Mouse (Mus musculus) MEL (cell line): ENCODE data around the gene Ankrd39. TPM values are rescaled to one million over a fixed set of nuclear protein-coding genes. Genes with fewer than 3 reads are reported as not detected.

Source experiments
- DNase-seq: peaks from one replicate; pipeline ENCODE4 v3.0.0; 2011; ENCODE audit warnings: low read depth, low spot score
- H3K27ac ChIP-seq: 2 replicates; pipeline ENCODE4 v1.5.1; 2012; ENCODE audit warnings: low read depth, mild to moderate bottlenecking, control low read depth, low read length, moderate library complexity; ENCODE audit not compliant: control insufficient read depth
- H3K27me3 ChIP-seq, 2 experiments: fragments of 150-350 bp in 1 of 2; sonication (generic) in 1 of 2; 2 replicates each; pipeline ENCODE4 v1.6.1; 2012; ENCODE audit warnings: low read length in 2 of 2, mild to moderate bottlenecking in 2 of 2, improper control_type of control experiment in 1 of 2, moderate library complexity in 1 of 2; ENCODE audit not compliant: insufficient read depth in 2 of 2, control insufficient read depth in 1 of 2
- H3K36me3 ChIP-seq, 2 experiments: 2 replicates each; pipeline ENCODE4 v1.6.1; 2012 to 2014; ENCODE audit warnings: low read length in 2 of 2, improper control_type of control experiment in 1 of 2, inconsistent platforms in 1 of 2, mild to moderate bottlenecking in 1 of 2; ENCODE audit not compliant: insufficient read depth in 2 of 2, control insufficient read depth in 1 of 2
- H3K4me1 ChIP-seq, 2 experiments: fragments of 150-350 bp in 1 of 2; sonication (generic) in 1 of 2; 2 replicates each; pipeline ENCODE4 v1.6.1; 2012; ENCODE audit warnings: low read length in 2 of 2, improper control_type of control experiment in 1 of 2, mild to moderate bottlenecking in 1 of 2; ENCODE audit not compliant: insufficient read depth in 2 of 2, control insufficient read depth in 1 of 2
- H3K4me3 ChIP-seq, 2 experiments: fragments of 150-350 bp in 1 of 2; sonication (generic) in 1 of 2; 2 replicates each; pipeline ENCODE4 v1.5.1; 2012; ENCODE audit warnings: low read depth in 2 of 2, low read length in 2 of 2, mild to moderate bottlenecking in 2 of 2, moderate library complexity in 2 of 2, control low read depth in 1 of 2, improper control_type of control experiment in 1 of 2; ENCODE audit not compliant: control insufficient read depth in 1 of 2, insufficient read depth in 1 of 2
- H3K79me2 ChIP-seq: 2 replicates; pipeline ENCODE4 v1.6.1; 2012; ENCODE audit warnings: mild to moderate bottlenecking, low read length, moderate library complexity; ENCODE audit not compliant: control insufficient read depth, poor library complexity, insufficient read depth
- H3K9ac ChIP-seq: 2 replicates; pipeline ENCODE4 v1.6.1; 2012; ENCODE audit warnings: low read depth, mild to moderate bottlenecking, control low read depth, low read length, moderate library complexity; ENCODE audit not compliant: control insufficient read depth, poor library complexity, severe bottlenecking
- H3K9me3 ChIP-seq: fragments of 150-350 bp; sonication (generic); replicated peaks from 2 replicates; pipeline ENCODE4 v1.6.1; 2012; ENCODE audit warnings: mild to moderate bottlenecking, low read length, improper control_type of control experiment, moderate library complexity; ENCODE audit not compliant: insufficient read depth
- CHD1 ChIP-seq: IDR thresholded peaks from 2 replicates; pipeline ENCODE4 v1.6.1; 2012; ENCODE audit warnings: low read depth, mild to moderate bottlenecking, inconsistent platforms, low read length, improper control_type of control experiment
- E2F4 ChIP-seq: IDR thresholded peaks from 2 replicates; pipeline ENCODE4 v1.6.1; 2011; ENCODE audit warnings: low read depth, low read length, improper control_type of control experiment, borderline replicate concordance
- ELF1 ChIP-seq: IDR thresholded peaks from 2 replicates; pipeline ENCODE4 v1.6.1; 2014; ENCODE audit warnings: low read depth, mild to moderate bottlenecking, inconsistent platforms, low read length, improper control_type of control experiment, moderate library complexity
- GATA1 ChIP-seq: IDR thresholded peaks from 2 replicates; pipeline ENCODE4 v1.6.1; 2011; ENCODE audit warnings: low read depth, low read length, improper control_type of control experiment
- JUND ChIP-seq: IDR thresholded peaks from 2 replicates; pipeline ENCODE4 v1.6.1; 2011; ENCODE audit warnings: low read depth, mild to moderate bottlenecking, improper control_type of control experiment, low read length
- MAX ChIP-seq: IDR thresholded peaks from 2 replicates; pipeline ENCODE4 v1.6.1; 2011; ENCODE audit warnings: low read length, improper control_type of control experiment
- MAZ ChIP-seq: IDR thresholded peaks from 2 replicates; pipeline ENCODE4 v1.6.1; 2012; ENCODE audit warnings: low read depth, mild to moderate bottlenecking, inconsistent platforms, low read length, improper control_type of control experiment
- NELFE ChIP-seq: IDR thresholded peaks from 2 replicates; pipeline ENCODE4 v1.6.1; 2011; ENCODE audit warnings: low read depth, low read length, improper control_type of control experiment
- SIN3A ChIP-seq: IDR thresholded peaks from 2 replicates; pipeline ENCODE4 v1.6.1; 2012; ENCODE audit warnings: low read length, improper control_type of control experiment, inconsistent platforms
- SMC3 ChIP-seq: IDR thresholded peaks from 2 replicates; pipeline ENCODE4 v1.6.1; 2011; ENCODE audit warnings: low read depth, low read length, improper control_type of control experiment
- TBP ChIP-seq: IDR thresholded peaks from 2 replicates; pipeline ENCODE4 v1.8.0; 2011; ENCODE audit warnings: low read depth, low read length, improper control_type of control experiment
- TCF12 ChIP-seq: IDR thresholded peaks from 2 replicates; pipeline ENCODE4 v1.6.1; 2014; ENCODE audit warnings: low read depth, mild to moderate bottlenecking, inconsistent platforms, low read length, improper control_type of control experiment, moderate library complexity
- USF1 ChIP-seq: IDR thresholded peaks from 2 replicates; pipeline ENCODE4 v1.6.1; 2014; ENCODE audit warnings: low read depth, mild to moderate bottlenecking, inconsistent platforms, low read length, improper control_type of control experiment, moderate library complexity
- ZC3H11A ChIP-seq: IDR thresholded peaks from 2 replicates; pipeline ENCODE4 v1.6.1; 2012; ENCODE audit warnings: low read depth, mild to moderate bottlenecking, inconsistent platforms, low read length, improper control_type of control experiment
- ZMIZ1 ChIP-seq: IDR thresholded peaks from 2 replicates; pipeline ENCODE4 v1.6.1; 2012; ENCODE audit warnings: low read depth, mild to moderate bottlenecking, inconsistent platforms, low read length, improper control_type of control experiment, moderate library complexity
- polyA plus RNA-seq, 2 experiments: library from polyadenylated mRNA; stranded (reverse) in 1 of 2; unstranded in 1 of 2; fragments of >175 nt in 1 of 2; fragments of >200 nt in 1 of 2; gene quantifications; 2 replicates each; pipeline versions ENCODE4 v1.2.1 to v1.2.4; 2012; ENCODE audit warnings: low replicate concordance in 2 of 2, low read depth in 1 of 2; ENCODE audit not compliant: insufficient read length in 2 of 2, insufficient read depth in 1 of 2, missing spikeins in 1 of 2
- total RNA-seq: library from RNA; depleted of rRNA; stranded (reverse); fragments of 300-350 nt; gene quantifications from 2 replicates; pipeline ENCODE4 v1.2.3, GENCODE M21; 2012

Ankrd39 gene
- total and polyA plus RNA-seq, 3 experiments: 9.7 to 14.4 TPM; not detected in 1

GRCm38 (mm10) chr1:36589486-36589885 lies 42.2 kb upstream of the Ankrd39 start:
- Histone ChIP-seq H3K4me1 (no peaks in the 10 kb centered on the region), H3K27ac (no peak overlapping the region), H3K27me3 (no peaks in the 10 kb centered on the region; a peak in 2 of 4 replicates), H3K4me3 (no peak overlapping the region), H3K36me3 (no peaks in the 10 kb centered on the region), H3K79me2 (no peaks in the 10 kb centered on the region), H3K9me3 (no peaks in the 10 kb centered on the region), H3K9ac (no peak overlapping the region)
- no peak for DNase-seq
- TF ChIP-seq SIN3A (no peak), TBP (no peak), TCF12 (no peak), MAX (no peak), USF1 (no peak), GATA1 (no peak), SMC3 (no peak), MAZ (no peak), E2F4 (no peak), ZC3H11A (no peak), ELF1 (no peak), CHD1 (no peak), JUND (no peak), ZMIZ1 (no peak)

- Histone ChIP-seq H3K9ac (no peak overlapping the region), H3K36me3 (no peaks in the 10 kb centered on the region), H3K27me3 (no peaks in the 10 kb centered on the region; a peak in 2 of 4 replicates), H3K9me3 (no peaks in the 10 kb centered on the region), H3K4me1 (no peaks in the 10 kb centered on the region), H3K79me2 (no peaks in the 10 kb centered on the region), H3K27ac (no peak overlapping the region), H3K4me3 (no peak overlapping the region)
- DNase-seq: no peak
- no peak for TF ChIP-seq NELFE
These were observed 41.5 kb upstream of the Ankrd39 start for GRCm38 (mm10) chr1:36588476-36589450.
